Mouse (Mus musculus) forebrain, embryonic 12.5 days (tissue): ENCODE measurements around the gene Pirt. TPM values are rescaled to one million over a fixed set of nuclear protein-coding genes. Genes with fewer than 3 reads are reported as not detected.

Source experiments
- ATAC-seq: fragments of 200-750 bp; cut with Nextera tagmentation; 2 replicates; pipeline ENCODE4 v1.8.0; 2017; ENCODE audit warnings: moderate TSS enrichment; ENCODE audit not compliant: low FRiP score
- H3K27ac ChIP-seq: fragments of 300-500 bp; sonication (generic); 2 replicates; pipeline ENCODE4 v1.5.1; 2016; ENCODE audit warnings: mild to moderate bottlenecking
- H3K27me3 ChIP-seq: fragments of 300-500 bp; sonication (generic); 2 replicates; pipeline ENCODE4 v1.6.1; 2016; ENCODE audit warnings: mild to moderate bottlenecking
- H3K36me3 ChIP-seq: fragments of 300-500 bp; sonication (generic); replicated peaks from 2 replicates; pipeline ENCODE4 v1.6.1; 2016; ENCODE audit warnings: mild to moderate bottlenecking
- H3K4me1 ChIP-seq: fragments of 300-500 bp; sonication (generic); 2 replicates; pipeline ENCODE4 v1.6.1; 2016
- H3K4me2 ChIP-seq: fragments of 300-500 bp; sonication (generic); 2 replicates; pipeline ENCODE4 v1.6.1; 2016; ENCODE audit warnings: mild to moderate bottlenecking, moderate library complexity
- H3K4me3 ChIP-seq: fragments of 300-500 bp; sonication (generic); replicated peaks from 2 replicates; pipeline ENCODE4 v1.5.1; 2016; ENCODE audit warnings: mild to moderate bottlenecking
- H3K9ac ChIP-seq: fragments of 300-500 bp; sonication (generic); 2 replicates; pipeline ENCODE4 v1.6.1; 2016; ENCODE audit warnings: mild to moderate bottlenecking
- H3K9me3 ChIP-seq: fragments of 300-500 bp; sonication (generic); 2 replicates; pipeline ENCODE4 v1.6.1; 2016
- WGBS: fragments of 180-500 bp; shearing (Covaris S2); methylation state at CpG from one replicate; pipeline ENCODE4 v1.1.7; 2016; 5-methylcytosine and 5-hydroxymethylcytosine counted together
- polyA plus RNA-seq: library from polyadenylated mRNA; unstranded; fragments of >200 nt; fragmentation: Nextera tagmentation; extraction: Ambion mirVana; gene quantifications from 2 replicates; pipeline ENCODE4 v1.2.1, GENCODE M21; 2016

Pirt gene
- polyA plus RNA-seq, 1 experiment from 2014 or later = 0.32 TPM

- Histone ChIP-seq H3K9me3 (no peaks in the 10 kb centered on the region), H3K4me2 (no peak overlapping the region), H3K4me1 (no peaks in the 10 kb centered on the region), H3K9ac (no peak overlapping the region), H3K27ac (no peak overlapping the region), H3K27me3 (0 out of 2 replicates have a peak, but pooled peaks cover 9% of the 10 kb centered on the region), H3K4me3 (no peak overlapping the region), H3K36me3 (no peaks in the 10 kb centered on the region)
- WGBS = 27% methylated on average over 3 of the region's 3 CpGs
- 0 out of 2 replicates have a peak, but pooled peaks have one; percentile 17 for ATAC-seq
Measured at GRCm38 (mm10) chr11:66914249-66914648, 2.5 kb downstream of the Pirt start.

- Histone ChIP-seq H3K9ac (no peak overlapping the region), H3K27me3 (0 out of 2 replicates have a peak, but pooled peaks cover 4% of the 10 kb centered on the region), H3K9me3 (no peaks in the 10 kb centered on the region), H3K27ac (no peak overlapping the region), H3K36me3 (no peaks in the 10 kb centered on the region), H3K4me1 (peaks cover 4% of the 10 kb centered on the region), H3K4me3 (no peak overlapping the region), H3K4me2 (no peak overlapping the region)
- WGBS = 78% methylated on average over 2 of the region's 2 CpGs
- no peak for ATAC-seq
Measured at GRCm38 (mm10) chr11:66920012-66920411, 8.2 kb downstream of the Pirt start.

GRCm38 (mm10) chr11:66924095-66924823 lies 12.5 kb downstream of the Pirt start:
- peaks cover 4% of the 10 kb centered on the region for H3K4me1 ChIP-seq
- 92% methylated on average over 11 of the region's 11 CpGs for WGBS
- no peak overlapping the region for H3K4me2 ChIP-seq
- H3K4me3 ChIP-seq = no peak overlapping the region
- no peaks in the 10 kb centered on the region for H3K36me3 ChIP-seq
- no peak overlapping the region for H3K9ac ChIP-seq
- no peak for ATAC-seq
- H3K27me3 ChIP-seq = 0 out of 2 replicates have a peak, but pooled peaks cover 4% of the 10 kb centered on the region
- H3K9me3 ChIP-seq = no peaks in the 10 kb centered on the region
- H3K27ac ChIP-seq = no peak overlapping the region

GRCm38 (mm10) chr11:66928311-66928710 lies 16.5 kb downstream of the Pirt start:
- Histone ChIP-seq H3K4me3 (no peak overlapping the region), H3K4me2 (no peak overlapping the region), H3K9ac (no peak overlapping the region), H3K27me3 (no peaks in the 10 kb centered on the region), H3K36me3 (no peaks in the 10 kb centered on the region), H3K4me1 (no peaks in the 10 kb centered on the region), H3K27ac (no peak overlapping the region), H3K9me3 (no peaks in the 10 kb centered on the region)
- ATAC-seq = no peak
- WGBS = 42% methylated on average over 3 of the region's 3 CpGs

- Histone ChIP-seq H3K4me3 (no peak overlapping the region), H3K27ac (no peak overlapping the region), H3K9ac (no peak overlapping the region), H3K4me1 (no peaks in the 10 kb centered on the region), H3K9me3 (no peaks in the 10 kb centered on the region), H3K27me3 (no peaks in the 10 kb centered on the region), H3K4me2 (no peak overlapping the region), H3K36me3 (no peaks in the 10 kb centered on the region)
- WGBS = 70% methylated on average over 9 of the region's 9 CpGs
- no peak for ATAC-seq
Measured at GRCm38 (mm10) chr11:66932827-66933599, 21.2 kb downstream of the Pirt start.

GRCm38 (mm10) chr11:66934428-66935173 lies 22.8 kb downstream of the Pirt start:
- Histone ChIP-seq H3K36me3 (no peaks in the 10 kb centered on the region), H3K4me3 (no peak overlapping the region), H3K27me3 (no peaks in the 10 kb centered on the region), H3K9ac (no peak overlapping the region), H3K27ac (no peak overlapping the region), H3K4me2 (no peak overlapping the region), H3K9me3 (no peaks in the 10 kb centered on the region), H3K4me1 (no peaks in the 10 kb centered on the region)
- 87% methylated on average over 7 of the region's 7 CpGs for WGBS
- ATAC-seq = no peak

- ATAC-seq = no peak
- H3K4me3 ChIP-seq = no peak overlapping the region
- no peaks in the 10 kb centered on the region for H3K36me3 ChIP-seq
- H3K4me1 ChIP-seq = no peaks in the 10 kb centered on the region
- H3K27me3 ChIP-seq = no peaks in the 10 kb centered on the region
- no peak overlapping the region for H3K9ac ChIP-seq
- H3K27ac ChIP-seq = no peak overlapping the region
- no peaks in the 10 kb centered on the region for H3K9me3 ChIP-seq
- H3K4me2 ChIP-seq = no peak overlapping the region
- WGBS = 95% methylated on average over 5 of the region's 5 CpGs
Measured at GRCm38 (mm10) chr11:66942011-66942410, 30.2 kb downstream of the Pirt start.

- Histone ChIP-seq H3K4me3 (no peak overlapping the region), H3K4me2 (no peak overlapping the region), H3K9ac (no peak overlapping the region), H3K9me3 (no peaks in the 10 kb centered on the region), H3K4me1 (no peaks in the 10 kb centered on the region), H3K36me3 (no peaks in the 10 kb centered on the region), H3K27ac (no peak overlapping the region), H3K27me3 (no peaks in the 10 kb centered on the region)
- ATAC-seq = no peak
- WGBS = 76% methylated on average over 2 of the region's 2 CpGs
Measured at GRCm38 (mm10) chr11:66945224-66945767, 33.5 kb downstream of the Pirt start.

- Histone ChIP-seq H3K27ac (no peak overlapping the region), H3K4me3 (no peak overlapping the region), H3K27me3 (no peaks in the 10 kb centered on the region), H3K36me3 (no peaks in the 10 kb centered on the region), H3K4me1 (no peaks in the 10 kb centered on the region), H3K9ac (no peak overlapping the region), H3K9me3 (no peaks in the 10 kb centered on the region), H3K4me2 (no peak overlapping the region)
- 76% methylated on average over 6 of the region's 6 CpGs for WGBS
- no peak for ATAC-seq
Measured at GRCm38 (mm10) chr11:66946521-66946920, 34.7 kb downstream of the Pirt start.

GRCm38 (mm10) chr11:66946922-66947321 lies 35.1 kb downstream of the Pirt start:
- WGBS = 82% methylated on average over 6 of the region's 6 CpGs
- H3K9me3 ChIP-seq = no peaks in the 10 kb centered on the region

GRCm38 (mm10) chr11:66956303-66956702 lies 44.5 kb downstream of the Pirt start, which contains the start of gene Tmem238l:
Gene Tmem238l (plus strand): TSS chr11:66956638.
- no peak within 1 kb of the TSS for H3K4me2 ChIP-seq
- no peak within 1 kb of the TSS for H3K9ac ChIP-seq
- H3K4me3 ChIP-seq = no peak within 1 kb of the TSS
- ATAC-seq = no peak
- H3K36me3 ChIP-seq = no peaks in the 10 kb centered on the region
- 79% methylated on average over 9 of the region's 9 CpGs for WGBS
- no peaks in the 10 kb centered on the region for H3K9me3 ChIP-seq
- H3K4me1 ChIP-seq = no peaks in the 10 kb centered on the region
- no peaks in the 10 kb centered on the region for H3K27me3 ChIP-seq
- H3K27ac ChIP-seq = no peak within 1 kb of the TSS

More at GRCm38 (mm10) chr11:66946922-66947321, 35.1 kb downstream of the Pirt start:
- no peak overlapping the region for H3K9ac ChIP-seq
- H3K27ac ChIP-seq = no peak overlapping the region
- H3K4me3 ChIP-seq = no peak overlapping the region
- no peaks in the 10 kb centered on the region for H3K36me3 ChIP-seq
- H3K4me1 ChIP-seq = no peaks in the 10 kb centered on the region
- ATAC-seq = no peak
- no peaks in the 10 kb centered on the region for H3K27me3 ChIP-seq
- H3K4me2 ChIP-seq = no peak overlapping the region

- WGBS = 85% methylated on average over 1 of the region's 1 CpGs
- Histone ChIP-seq H3K9me3 (no peaks in the 10 kb centered on the region), H3K4me2 (no peak overlapping the region), H3K27ac (no peak overlapping the region), H3K4me3 (no peak overlapping the region), H3K9ac (no peak overlapping the region), H3K4me1 (no peaks in the 10 kb centered on the region), H3K27me3 (no peaks in the 10 kb centered on the region), H3K36me3 (no peaks in the 10 kb centered on the region)
- ATAC-seq = no peak
Measured at GRCm38 (mm10) chr11:66960797-66961196, 49.0 kb downstream of the Pirt start.
